Mouse (Mus musculus) heart, embryonic 12.5 days (tissue): ENCODE measurements at regions not wholly inside any gene's neighbourhood (a gene's known extent, or its start where the extent isn't known, plus 50 kb on each side); places are given as distances from the start of the nearest gene placed in this dataset.
"Not testable (repeated sequence)": the region's sequence is repeated elsewhere in the genome, so short reads cannot be mapped to it uniquely, and the experiment has no call there.

ENCODE experiments used
- ATAC-seq: fragments of 200-750 bp; cut with Nextera tagmentation; 2 replicates; pipeline ENCODE4 v1.8.0; 2017; ENCODE audit warnings: moderate TSS enrichment, moderate library complexity; ENCODE audit not compliant: insufficient number of reproducible peaks, low FRiP score
- H3K27ac ChIP-seq: fragments of 300-500 bp; sonication (generic); 2 replicates; pipeline ENCODE4 v1.5.1; 2016; ENCODE audit warnings: mild to moderate bottlenecking, moderate library complexity; ENCODE audit not compliant: poor library complexity, severe bottlenecking
- H3K27me3 ChIP-seq: fragments of 300-500 bp; sonication (generic); replicated peaks from 2 replicates; pipeline ENCODE4 v1.6.1; 2016; ENCODE audit warnings: mild to moderate bottlenecking, moderate library complexity
- H3K36me3 ChIP-seq: fragments of 300-500 bp; sonication (generic); 2 replicates; pipeline ENCODE4 v1.6.1; 2016; ENCODE audit warnings: mild to moderate bottlenecking, moderate library complexity
- H3K4me1 ChIP-seq: fragments of 300-500 bp; sonication (generic); replicated peaks from 2 replicates; pipeline ENCODE4 v1.6.1; 2016; ENCODE audit warnings: mild to moderate bottlenecking
- H3K4me2 ChIP-seq: fragments of 300-500 bp; sonication (generic); 2 replicates; pipeline ENCODE4 v1.6.1; 2016; ENCODE audit warnings: mild to moderate bottlenecking, moderate library complexity
- H3K4me3 ChIP-seq: fragments of 300-500 bp; sonication (generic); 2 replicates; pipeline ENCODE4 v1.5.1; 2016; ENCODE audit warnings: mild to moderate bottlenecking
- H3K9ac ChIP-seq: fragments of 300-500 bp; sonication (generic); 2 replicates; pipeline ENCODE4 v1.6.1; 2016; ENCODE audit warnings: mild to moderate bottlenecking, moderate library complexity
- H3K9me3 ChIP-seq: fragments of 300-500 bp; sonication (generic); replicated peaks from 2 replicates; pipeline ENCODE4 v1.6.1; 2016; ENCODE audit warnings: mild to moderate bottlenecking, moderate library complexity
- WGBS: fragments of 180-500 bp; shearing (Covaris S2); methylation state at CpG from one replicate; pipeline ENCODE4 v1.1.7; 2016; 5-methylcytosine and 5-hydroxymethylcytosine counted together

GRCm38 (mm10) chr10:110840864-110841263 lies 78.7 kb upstream of the Csrp2 start:
- no peak overlapping the region for H3K27ac ChIP-seq
- H3K4me3 ChIP-seq: no peak overlapping the region
- no peak overlapping the region for H3K9ac ChIP-seq
- 12% methylated on average over 3 of the region's 3 CpGs for WGBS
- no peaks in the 10 kb centered on the region for H3K27me3 ChIP-seq
- peaks cover 4% of the 10 kb centered on the region for H3K4me1 ChIP-seq
- H3K36me3 ChIP-seq: no peaks in the 10 kb centered on the region
- no peak for ATAC-seq
- no peaks in the 10 kb centered on the region for H3K9me3 ChIP-seq
- peak overlapping the region; percentile 9; the same call in 1 of the 2 replicates for H3K4me2 ChIP-seq

- no peak overlapping the region for H3K27ac ChIP-seq
- no peaks in the 10 kb centered on the region for H3K9me3 ChIP-seq
- H3K9ac ChIP-seq: no peak overlapping the region
- no peaks in the 10 kb centered on the region for H3K27me3 ChIP-seq
- no peak for ATAC-seq
- H3K36me3 ChIP-seq: no peaks in the 10 kb centered on the region
- peaks cover 4% of the 10 kb centered on the region for H3K4me1 ChIP-seq
- WGBS: 62% methylated on average over 3 of the region's 3 CpGs
- no peak overlapping the region for H3K4me2 ChIP-seq
- H3K4me3 ChIP-seq: no peak overlapping the region
These were observed 77.9 kb upstream of the Csrp2 start for GRCm38 (mm10) chr10:110841670-110842069.

DNA sequence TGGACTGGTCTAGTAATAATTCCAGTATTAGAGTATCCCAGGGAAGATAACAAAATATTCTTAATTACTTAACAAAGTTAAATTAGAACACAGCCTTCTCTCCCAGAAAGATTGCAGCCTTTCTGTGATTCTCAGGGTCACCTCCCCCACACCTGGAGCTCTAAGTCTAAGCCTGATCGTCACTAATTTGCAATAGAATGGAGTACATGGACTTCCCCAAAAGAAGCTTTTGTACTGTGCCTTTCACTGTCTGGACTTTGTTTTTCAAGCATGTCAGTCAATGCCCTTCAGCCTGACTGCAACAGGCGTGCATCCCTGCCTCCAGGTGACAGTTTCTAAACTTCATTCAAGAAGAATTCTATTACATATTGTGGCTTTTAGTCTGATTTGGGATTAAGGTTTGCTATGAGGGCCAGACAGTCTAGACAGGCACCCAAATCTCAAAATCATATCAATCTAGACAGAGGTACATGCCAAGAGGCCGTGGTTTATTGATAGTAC lies 64.9 kb upstream of the Csrp2 start:
- not testable (repeated sequence) for H3K27ac ChIP-seq, H3K4me2 ChIP-seq, H3K9me3 ChIP-seq, H3K4me3 ChIP-seq, H3K27me3 ChIP-seq, H3K36me3 ChIP-seq, H3K4me1 ChIP-seq, H3K9ac ChIP-seq, ATAC-seq
- 72% methylated on average over 3 of the region's 3 CpGs for WGBS

GRCm38 (mm10) chr10:110855645-110856383 lies 63.8 kb upstream of the Csrp2 start:
- H3K27ac ChIP-seq, H3K4me2 ChIP-seq, H3K4me3 ChIP-seq, H3K36me3 ChIP-seq, H3K9me3 ChIP-seq, H3K9ac ChIP-seq, H3K4me1 ChIP-seq, H3K27me3 ChIP-seq, ATAC-seq: not testable (repeated sequence)
- WGBS: 50% methylated on average over 4 of the region's 4 CpGs

DNA sequence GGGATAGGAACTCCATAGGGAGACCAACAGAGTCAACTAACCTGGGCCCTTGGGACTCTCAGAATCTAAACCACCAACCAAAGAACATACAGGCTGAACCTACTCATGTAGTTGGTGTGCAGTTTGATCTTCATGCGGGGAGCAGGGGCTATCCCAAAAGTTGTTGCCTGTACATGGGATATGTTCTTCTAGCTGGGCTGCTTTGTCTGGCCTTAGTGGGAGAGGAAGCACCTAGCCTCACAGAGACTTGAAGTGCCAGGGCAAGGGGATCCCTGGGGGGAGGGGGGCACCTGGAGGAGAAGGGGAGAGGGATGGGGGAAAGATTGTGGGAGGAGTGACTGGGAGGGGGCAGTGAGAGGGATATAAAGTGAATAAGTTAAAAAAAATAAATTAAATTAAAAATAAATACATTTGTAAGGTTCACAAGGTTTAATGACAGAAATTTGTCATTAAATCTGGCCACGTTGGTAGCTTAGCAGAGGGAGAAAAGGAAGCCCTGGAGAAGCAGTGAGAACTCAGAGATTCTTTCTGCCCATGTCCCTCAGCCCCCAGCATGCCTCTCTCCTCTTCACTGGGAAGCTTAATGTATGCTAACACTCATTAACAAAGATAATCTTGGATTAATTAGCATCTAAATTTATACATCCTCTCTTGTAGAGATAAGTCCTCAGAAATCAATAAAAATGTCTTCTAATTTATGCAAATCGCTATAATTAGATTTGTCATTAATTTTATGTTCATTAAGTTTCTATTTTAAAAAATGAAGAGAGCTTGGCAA lies 62.1 kb upstream of the Csrp2 start:
- 73% methylated on average over 3 of the region's 3 CpGs for WGBS
- no peak overlapping the region for H3K9ac ChIP-seq
- no peaks in the 10 kb centered on the region for H3K36me3 ChIP-seq
- no peak overlapping the region for H3K27ac ChIP-seq
- ATAC-seq: no peak
- H3K27me3 ChIP-seq: no peaks in the 10 kb centered on the region
- no peaks in the 10 kb centered on the region for H3K9me3 ChIP-seq
- no peak overlapping the region for H3K4me2 ChIP-seq
- no peaks in the 10 kb centered on the region for H3K4me1 ChIP-seq
- no peak overlapping the region for H3K4me3 ChIP-seq

DNA sequence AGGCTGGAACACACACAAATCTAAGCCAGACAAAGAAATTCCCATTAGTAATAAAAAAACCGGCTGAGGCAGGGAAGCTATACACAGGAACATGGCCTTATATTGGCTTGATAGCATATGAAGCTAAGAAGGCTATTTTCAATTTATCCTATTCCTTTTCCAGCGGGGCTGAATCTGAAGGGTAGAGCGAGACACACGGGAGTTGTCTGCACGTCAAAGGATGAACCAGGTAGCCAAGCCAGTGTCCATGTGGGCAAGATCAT lies 61.6 kb upstream of the Csrp2 start:
- no peak for ATAC-seq
- no peak overlapping the region for H3K9ac ChIP-seq
- no peaks in the 10 kb centered on the region for H3K9me3 ChIP-seq

GRCm38 (mm10) chr10:110858407-110858920 lies 61.1 kb upstream of the Csrp2 start:
- Histone ChIP-seq H3K36me3 (no peaks in the 10 kb centered on the region), H3K9ac (no peak overlapping the region), H3K27ac (no peak overlapping the region), H3K4me2 (no peak overlapping the region), H3K9me3 (no peaks in the 10 kb centered on the region), H3K27me3 (no peaks in the 10 kb centered on the region), H3K4me3 (no peak overlapping the region), H3K4me1 (no peaks in the 10 kb centered on the region)
- 69% methylated on average over 4 of the region's 4 CpGs for WGBS
- ATAC-seq: no peak

More for the DNA sequence above, 61.6 kb upstream of the Csrp2 start:
- WGBS: 80% methylated on average over 5 of the region's 5 CpGs
- H3K4me3 ChIP-seq: no peak overlapping the region
- no peak overlapping the region for H3K4me2 ChIP-seq
- no peaks in the 10 kb centered on the region for H3K27me3 ChIP-seq
- no peaks in the 10 kb centered on the region for H3K36me3 ChIP-seq
- no peak overlapping the region for H3K27ac ChIP-seq
- H3K4me1 ChIP-seq: no peaks in the 10 kb centered on the region

DNA sequence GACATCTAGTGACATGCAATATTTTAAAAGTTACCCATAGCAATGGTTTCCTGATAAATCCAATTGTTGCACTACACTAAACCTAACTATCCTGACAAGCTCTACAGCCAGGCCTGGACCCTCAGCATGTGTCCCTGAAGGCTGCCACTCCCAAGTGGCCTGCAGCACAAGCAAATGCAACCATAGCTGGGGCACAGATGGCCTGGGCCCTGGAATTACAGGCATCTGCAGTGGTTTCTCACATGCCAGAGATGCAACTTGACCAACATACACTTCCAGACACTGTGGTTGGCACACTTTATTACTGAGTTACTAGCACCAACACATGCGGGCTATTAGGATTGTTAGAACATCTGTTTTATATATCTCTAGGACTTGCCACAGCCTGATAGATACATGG lies 60.3 kb upstream of the Csrp2 start:
- WGBS: 87% methylated on average over 1 of the region's 1 CpGs
- H3K9ac ChIP-seq: no peak overlapping the region
- H3K27ac ChIP-seq: no peak overlapping the region
- H3K27me3 ChIP-seq: no peaks in the 10 kb centered on the region
- no peak for ATAC-seq
- no peaks in the 10 kb centered on the region for H3K36me3 ChIP-seq
- no peak overlapping the region for H3K4me2 ChIP-seq
- no peaks in the 10 kb centered on the region for H3K9me3 ChIP-seq
- no peaks in the 10 kb centered on the region for H3K4me1 ChIP-seq
- no peak overlapping the region for H3K4me3 ChIP-seq
